Mouse (Mus musculus) thymus, adult 2 months (tissue): ENCODE results near the gene Zbtb49.

Experiments used
- CTCF ChIP-seq: fragments of 200-500 bp; IDR thresholded peaks from 2 replicates; pipeline ENCODE4 v1.5.1; 2012; ENCODE audit warnings: mild to moderate bottlenecking, control low read depth, low read length, moderate library complexity, borderline replicate concordance; ENCODE audit not compliant: control insufficient read depth, poor library complexity, insufficient read depth; ENCODE audit errors: extremely low read depth
- POLR2A ChIP-seq: fragments of 200-500 bp; IDR thresholded peaks from 2 replicates; pipeline ENCODE4 v1.6.1; 2012; ENCODE audit warnings: mild to moderate bottlenecking, low read length, control low read depth, moderate library complexity; ENCODE audit not compliant: control insufficient read depth, poor library complexity, insufficient read depth; ENCODE audit errors: extremely low read depth

DNA sequence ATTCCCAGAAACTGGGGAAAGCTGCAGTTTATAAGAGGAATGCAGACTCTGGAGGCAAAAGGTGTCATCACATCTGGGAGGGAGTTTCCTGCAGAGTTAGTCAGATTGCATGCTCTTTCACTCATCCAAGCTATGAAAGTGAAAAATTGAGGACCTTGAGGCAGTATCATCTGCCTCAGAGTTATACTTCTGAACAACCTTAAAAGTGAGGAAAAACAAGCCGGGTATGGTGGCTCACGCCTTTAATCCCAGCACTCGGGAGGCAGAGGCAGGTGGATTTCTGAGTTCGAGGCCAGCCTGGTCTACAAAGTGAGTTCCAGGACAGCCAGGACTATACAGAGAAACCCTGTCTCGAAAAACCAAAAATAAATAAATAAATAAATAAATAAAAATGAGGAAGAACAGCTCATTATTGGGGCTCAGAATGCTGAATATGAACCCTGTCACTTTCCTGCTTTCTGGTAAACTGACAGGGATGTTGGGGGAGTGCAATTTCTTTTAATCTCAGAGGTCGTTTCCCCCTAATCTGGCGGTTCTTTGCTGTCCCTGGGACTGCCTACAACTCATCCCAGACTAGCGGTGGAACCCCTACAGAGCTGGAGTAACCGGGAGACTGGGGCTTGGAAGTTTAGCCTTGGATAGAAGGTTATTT, 39.3 kb upstream of the Zbtb49 start:
- TF ChIP-seq CTCF: no peak
- TF ChIP-seq POLR2A: no peak
